Mouse (Mus musculus) T-cell, adult 2 months (primary cell): ENCODE data around the gene Foxj1.
A peak's percentile ranks its signal among the peaks of the same experiment; 100 is the strongest.

ENCODE experiments used
- DNase-seq: peaks from one replicate; pipeline ENCODE4 v3.0.0; 2022; ENCODE audit warnings: low spot score

Gene Foxj1

DNA sequence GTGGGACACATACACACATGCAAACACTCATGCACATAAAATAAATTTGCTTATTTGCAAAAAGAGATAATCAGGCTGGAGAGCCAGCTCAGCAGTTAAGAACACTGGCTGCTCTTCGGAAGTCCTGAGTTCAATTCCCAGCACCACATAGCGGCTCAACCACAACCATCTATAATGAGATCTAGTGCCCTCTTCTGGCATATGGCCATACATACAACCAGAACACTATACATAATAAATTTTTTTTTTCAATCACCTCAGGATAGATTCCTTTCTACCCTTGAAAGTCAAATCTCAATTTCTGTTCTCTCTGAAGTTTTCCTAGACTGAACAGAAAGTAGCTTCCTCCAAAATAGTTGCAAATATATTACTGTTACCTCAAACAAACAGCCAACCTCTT is 29.8 kb downstream of the Foxj1 start:
- no peak for DNase-seq

DNA sequence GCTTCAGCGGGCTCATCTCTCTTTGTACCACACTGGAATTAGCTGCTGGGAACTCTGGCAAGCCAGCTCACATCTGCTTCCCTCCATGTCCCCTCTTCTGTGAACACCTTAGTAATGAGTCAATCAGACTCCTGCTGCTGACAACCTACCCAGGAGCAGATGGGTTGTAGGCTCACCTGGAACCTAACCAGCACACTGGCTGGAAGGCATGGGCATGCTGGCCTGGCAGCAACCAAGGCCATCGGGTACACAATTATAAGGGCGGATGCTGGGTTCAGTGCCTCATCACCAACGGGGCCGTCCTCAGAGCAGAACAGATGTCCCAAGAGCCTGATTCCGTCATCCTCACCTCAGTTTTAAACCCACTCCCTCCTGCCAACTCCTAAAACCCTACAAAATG is 36.6 kb downstream of the Foxj1 start:
- no peak for DNase-seq

DNA sequence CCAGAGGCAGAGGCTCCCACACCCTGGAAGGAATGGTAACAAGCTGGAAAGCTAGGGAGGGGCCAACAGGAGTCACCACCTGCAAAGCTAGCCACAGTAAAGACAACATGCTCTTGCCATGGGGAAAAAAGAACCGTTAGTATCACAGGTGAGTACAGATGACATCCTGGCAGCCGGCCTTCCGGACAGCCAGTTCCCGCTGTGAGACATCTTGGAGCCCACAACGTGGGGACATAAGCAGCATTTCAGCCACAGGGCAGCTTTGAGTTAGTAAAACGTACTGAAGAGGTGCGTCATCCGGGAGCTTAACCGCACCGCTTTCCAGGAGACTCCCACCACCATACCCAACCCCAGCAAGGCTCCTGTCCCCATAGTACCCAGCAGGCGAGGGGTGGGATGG is 37.0 kb downstream of the Foxj1 start:
- no peak for DNase-seq

DNA sequence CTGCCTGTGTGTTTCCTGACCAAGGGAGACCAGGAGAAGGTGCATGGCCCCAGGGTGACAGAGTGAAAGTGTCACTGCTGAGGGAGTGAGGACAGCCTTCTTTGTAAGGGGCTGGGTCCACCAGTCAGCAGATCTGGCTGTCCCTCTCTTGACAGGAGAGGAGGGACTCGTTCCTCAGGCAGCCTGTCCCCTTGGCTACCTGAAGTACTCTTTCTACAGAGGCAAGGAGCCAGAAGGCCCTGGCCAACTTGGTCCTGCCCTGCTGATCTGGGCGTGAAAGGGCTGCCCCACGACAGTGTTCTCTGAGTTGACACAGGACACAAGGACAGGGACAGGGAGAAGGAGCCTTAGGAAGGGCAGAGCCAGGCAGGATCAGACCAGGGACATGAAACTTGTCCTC is 38.2 kb downstream of the Foxj1 start:
- no peak for DNase-seq

- DNase-seq, result no peak
Measured at GRCm38 (mm10) chr11:116296191-116296734, 38.9 kb downstream of the Foxj1 start.

DNA sequence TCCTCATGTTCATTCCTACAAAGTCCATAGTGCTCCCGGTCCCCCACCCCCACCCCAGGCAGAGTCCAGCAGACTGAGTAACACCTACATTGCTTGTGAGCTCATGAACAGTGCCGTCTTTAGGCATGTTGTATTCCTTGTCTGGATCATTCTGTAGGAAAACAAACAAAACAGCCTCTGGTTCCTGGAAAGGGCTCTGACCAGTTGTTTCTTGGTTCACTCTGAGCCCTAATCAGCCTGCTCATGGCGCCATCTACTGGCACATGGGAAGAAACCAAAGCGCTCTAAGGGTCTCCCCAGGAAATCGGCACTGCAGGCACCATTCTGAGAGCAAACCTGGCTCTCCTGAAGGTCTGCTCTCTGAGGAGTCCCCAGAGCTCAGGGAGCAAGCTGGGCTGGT is 40.9 kb downstream of the Foxj1 start:
- peak; percentile 20 for DNase-seq

DNA sequence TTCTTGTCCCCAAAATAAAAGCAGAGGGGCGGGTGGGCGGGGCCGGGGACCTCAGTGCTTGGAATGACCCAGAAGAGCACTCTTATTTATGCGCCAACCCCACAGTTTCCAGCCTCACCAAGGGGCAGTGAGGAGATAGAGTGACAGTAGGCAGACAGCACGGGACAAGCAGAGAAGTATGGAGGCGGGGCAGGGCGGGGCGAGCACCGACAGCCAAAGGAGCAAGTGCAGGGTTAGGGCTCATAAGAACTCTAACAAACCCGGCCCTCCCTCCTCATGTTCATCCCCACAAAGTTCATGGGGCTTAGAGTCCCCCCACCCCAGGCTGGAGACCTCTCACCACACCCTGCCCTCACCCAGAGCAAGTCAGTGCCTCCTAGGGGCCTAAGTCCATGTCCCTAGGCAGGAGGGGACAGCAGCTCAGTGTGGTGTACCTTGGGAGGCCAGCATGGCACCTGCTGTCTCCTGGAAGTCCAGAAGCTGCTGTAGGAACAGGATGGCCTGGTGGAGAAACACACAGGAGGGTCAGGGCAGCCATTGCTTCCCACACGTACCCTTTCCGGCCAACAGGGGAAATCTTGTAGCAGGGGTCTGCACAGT is 41.6 kb downstream of the Foxj1 start:
- no peak for DNase-seq

GRCm38 (mm10) chr11:116292401-116292800 is 42.8 kb downstream of the Foxj1 start:
- no peak for DNase-seq

GRCm38 (mm10) chr11:116290556-116290955 is 44.6 kb downstream of the Foxj1 start:
- DNase-seq, result no peak

- DNase-seq, result no peak
Measured at GRCm38 (mm10) chr11:116287351-116287750, 47.8 kb downstream of the Foxj1 start.

DNA sequence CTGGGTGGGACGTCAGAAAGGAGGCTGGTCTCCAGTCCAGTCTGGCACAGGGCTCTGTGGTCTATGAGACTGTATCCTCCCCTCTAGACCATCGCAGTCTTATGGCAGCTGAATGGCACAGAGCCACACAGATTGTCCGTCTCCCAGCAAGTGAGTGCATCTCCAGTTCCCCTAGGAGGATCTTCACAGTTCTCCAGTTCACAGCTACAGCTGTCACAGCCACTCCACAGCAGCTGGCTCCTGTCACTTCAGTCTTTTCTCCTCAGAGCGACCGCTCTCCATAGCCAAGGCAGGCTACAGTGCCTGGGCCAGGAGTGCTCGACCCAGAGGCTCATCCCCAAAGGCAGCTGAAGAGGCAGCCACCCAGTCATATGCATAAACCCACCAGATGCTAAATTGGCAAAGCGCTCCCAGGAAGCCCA is 49.4 kb downstream of the Foxj1 start:
- no peak for DNase-seq

DNA sequence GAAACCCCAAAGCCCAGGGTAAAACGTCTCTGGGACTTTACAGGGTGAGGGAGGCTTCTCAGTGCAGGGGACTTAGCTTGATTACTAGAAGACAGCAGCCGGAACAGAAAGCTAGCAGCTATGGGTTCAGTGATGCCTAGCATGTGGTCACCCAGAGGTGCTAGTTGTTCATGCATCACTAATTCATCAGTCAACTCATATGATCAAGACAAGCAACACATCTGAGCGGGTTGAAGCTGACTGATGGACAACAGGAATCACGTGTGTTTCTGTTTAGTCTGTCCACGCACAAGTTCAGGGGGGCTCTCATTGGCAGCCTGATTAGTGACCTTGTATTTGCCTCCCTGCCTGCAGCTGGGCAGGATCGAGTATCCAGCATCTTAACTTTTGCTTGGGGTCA is 51.2 kb downstream of the Foxj1 start:
- DNase-seq, result no peak

DNA sequence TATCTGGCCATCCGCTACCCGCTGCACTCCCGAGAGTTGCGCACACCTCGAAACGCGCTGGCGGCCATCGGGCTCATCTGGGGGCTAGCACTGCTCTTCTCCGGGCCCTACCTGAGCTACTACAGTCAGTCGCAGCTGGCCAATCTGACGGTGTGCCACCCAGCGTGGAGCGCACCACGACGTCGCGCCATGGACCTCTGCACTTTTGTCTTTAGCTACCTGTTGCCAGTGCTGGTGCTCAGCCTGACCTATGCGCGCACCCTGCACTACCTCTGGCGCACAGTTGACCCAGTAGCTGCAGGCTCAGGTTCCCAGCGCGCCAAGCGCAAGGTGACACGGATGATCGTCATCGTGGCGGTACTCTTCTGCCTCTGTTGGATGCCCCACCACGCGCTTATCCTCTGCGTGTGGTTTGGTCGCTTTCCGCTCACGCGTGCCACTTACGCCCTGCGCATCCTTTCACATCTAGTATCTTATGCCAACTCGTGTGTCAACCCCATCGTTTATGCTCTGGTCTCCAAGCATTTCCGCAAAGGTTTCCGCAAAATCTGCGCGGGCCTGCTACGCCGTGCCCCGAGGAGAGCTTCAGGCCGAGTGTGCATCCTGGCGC is 52.2 kb downstream of the Foxj1 start:
- peak; percentile 25 for DNase-seq

DNA sequence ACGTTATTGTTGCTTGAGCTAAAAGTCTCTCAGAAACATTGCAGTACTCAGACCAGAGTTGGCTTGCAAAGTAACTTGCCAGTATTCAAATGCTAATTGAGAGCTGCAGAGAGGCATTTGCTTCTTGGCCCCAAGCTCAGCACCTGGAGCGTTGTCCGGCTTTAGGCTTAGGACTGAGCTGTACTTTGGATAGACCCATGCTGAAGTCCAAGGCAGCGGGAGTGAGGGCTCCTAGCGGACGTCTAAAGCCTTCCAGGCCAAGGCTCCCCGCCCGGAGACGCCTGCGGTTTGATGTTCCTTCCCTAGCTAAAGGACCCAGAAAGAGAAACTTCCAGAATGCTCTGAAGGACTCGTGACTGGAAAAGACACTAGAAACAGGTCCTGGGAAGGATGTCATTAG is 53.1 kb downstream of the Foxj1 start:
- no peak for DNase-seq

GRCm38 (mm10) chr11:116281671-116282070 is 53.5 kb downstream of the Foxj1 start:
- DNase-seq, result no peak

DNA sequence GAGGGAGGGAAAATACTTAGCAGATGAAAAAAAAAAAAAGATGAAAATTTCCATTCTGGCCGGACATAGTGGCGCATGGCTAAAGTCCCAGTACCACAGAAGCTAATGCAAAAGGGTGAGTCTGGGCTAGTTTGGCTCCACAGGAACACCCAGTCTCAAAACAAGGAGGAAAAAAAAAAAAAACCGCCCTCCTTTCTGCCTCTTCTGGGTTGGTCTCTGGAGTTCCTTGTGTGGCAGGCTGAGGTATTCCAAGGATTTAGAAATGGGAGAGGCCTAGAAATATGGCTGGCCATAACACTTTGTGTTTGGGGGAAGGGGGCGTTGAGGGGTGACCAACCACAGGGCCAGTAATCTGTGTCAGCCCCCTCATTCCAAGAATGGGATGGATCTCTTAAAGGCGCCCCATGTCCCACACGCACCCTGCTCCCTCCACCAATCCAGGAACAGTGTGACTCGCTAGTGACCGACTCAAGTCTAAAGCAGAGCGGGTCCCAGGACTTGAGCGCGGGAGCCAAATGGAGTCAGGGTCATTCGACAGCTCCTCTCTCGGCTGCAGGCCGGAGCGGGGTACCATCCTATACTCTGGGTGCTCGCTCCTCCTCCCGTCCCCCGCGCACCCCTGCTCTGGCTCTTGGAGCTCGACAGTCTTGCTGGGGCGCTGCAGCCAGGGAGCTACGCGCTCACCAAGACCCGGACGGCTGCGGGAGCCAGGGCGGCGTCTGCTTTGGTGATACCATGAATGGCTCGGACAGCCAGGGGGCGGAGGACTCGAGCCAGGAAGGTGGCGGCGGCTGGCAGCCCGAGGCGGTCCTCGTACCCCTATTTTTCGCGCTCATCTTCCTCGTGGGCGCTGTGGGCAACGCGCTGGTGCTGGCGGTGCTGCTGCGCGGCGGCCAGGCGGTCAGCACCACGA is 54.2 kb downstream of the Foxj1 start, which contains the start of gene Galr2:
Gene Galr2 (plus strand): TSS at position 189 of the 913 bp plus-strand sequence.
- no peak for DNase-seq
